Mouse (Mus musculus): Measurements from ENCODE around the gene Ern1. TPM values are rescaled to one million over a fixed set of nuclear protein-coding genes. Genes with fewer than 3 reads are reported as not detected.
"Not testable (repeated sequence)": the region's sequence is repeated elsewhere in the genome, so short reads cannot be mapped to it uniquely, and the experiment has no call there.

The Ern1 gene
- polyA plus RNA-seq, 1 experiment from 2014 or later, result 4.8 TPM

DNA sequence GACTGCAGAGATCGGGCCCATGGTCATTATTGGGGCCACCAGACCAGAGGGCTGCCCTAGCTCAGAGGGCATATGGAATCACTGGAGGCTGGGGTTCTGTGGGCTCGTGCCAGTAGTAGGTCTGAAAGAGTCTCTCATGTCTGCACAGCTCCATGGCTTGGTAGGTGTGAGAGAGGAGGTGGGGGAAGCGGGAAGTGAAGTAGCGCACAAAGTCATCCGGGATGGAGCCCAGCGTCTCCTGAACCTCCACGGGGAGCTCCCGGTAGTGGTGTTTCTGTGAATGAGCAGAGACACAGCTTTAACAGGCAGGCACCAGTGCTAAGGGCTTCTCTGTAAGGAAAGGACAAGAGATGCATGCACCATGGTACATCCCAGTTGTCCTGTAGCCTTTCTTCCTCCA, 89.2 kb downstream of the Ern1 start:
- Histone ChIP-seq H3K4me2 (ENCODE audit: low read length) (no peak overlapping the region), H3K9me3 (replicated peaks; ENCODE audit: control insufficient read depth, low read length, poor library complexity, severe bottlenecking) (no peaks in the 10 kb centered on the region), H3K27ac (ENCODE audit: low read length) (no peak overlapping the region), H3K4me1 (ENCODE audit: control insufficient read depth, insufficient read depth, low read length) (no peaks in the 10 kb centered on the region), H3K9ac (ENCODE audit: low read depth, low read length) (no peak overlapping the region), H3K36me3 (ENCODE audit: control insufficient read depth, insufficient read depth, low read length) (peaks cover 16% of the 10 kb centered on the region), H3K27me3 (ENCODE audit: control insufficient read depth, insufficient read depth, low read depth, low read length) (no peaks in the 10 kb centered on the region), H3K4me3 (ENCODE audit: low read depth, low read length) (no peak overlapping the region)
- 96% methylated on average over 8 of the region's 8 CpGs for WGBS
- ATAC-seq, result no peak

DNA sequence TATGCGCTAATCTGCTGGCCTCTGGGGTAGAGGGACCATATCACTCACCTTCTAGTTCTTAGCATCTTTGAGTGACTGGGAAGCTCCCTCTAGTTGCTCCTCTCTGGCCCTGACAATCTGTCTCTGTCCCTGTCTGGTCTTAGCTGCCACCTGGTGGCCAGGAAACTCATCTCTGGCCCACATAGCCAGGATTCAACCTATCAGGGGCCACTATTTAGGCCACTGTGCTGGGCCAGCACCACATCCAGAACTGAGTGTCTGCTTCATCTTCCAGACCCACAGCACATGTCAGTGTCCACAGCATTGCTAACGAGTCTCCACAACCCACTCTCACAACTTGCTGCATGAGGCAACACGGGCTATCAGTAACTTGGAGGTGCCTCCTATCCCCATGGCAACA, 90.0 kb downstream of the Ern1 start:
- Histone ChIP-seq H3K27ac (ENCODE audit: low read length) (no peak overlapping the region), H3K9ac (ENCODE audit: low read depth, low read length) (no peak overlapping the region), H3K36me3 (ENCODE audit: control insufficient read depth, insufficient read depth, low read length) (peaks cover 14% of the 10 kb centered on the region), H3K27me3 (ENCODE audit: control insufficient read depth, insufficient read depth, low read depth, low read length) (no peaks in the 10 kb centered on the region), H3K4me2 (ENCODE audit: low read length) (no peak overlapping the region), H3K4me3 (ENCODE audit: low read depth, low read length) (no peak overlapping the region), H3K9me3 (replicated peaks; ENCODE audit: control insufficient read depth, low read length, poor library complexity, severe bottlenecking) (no peaks in the 10 kb centered on the region), H3K4me1 (ENCODE audit: control insufficient read depth, insufficient read depth, low read length) (no peaks in the 10 kb centered on the region)
- ATAC-seq, result no peak
- 79% methylated on average over 3 of the region's 3 CpGs for WGBS

DNA sequence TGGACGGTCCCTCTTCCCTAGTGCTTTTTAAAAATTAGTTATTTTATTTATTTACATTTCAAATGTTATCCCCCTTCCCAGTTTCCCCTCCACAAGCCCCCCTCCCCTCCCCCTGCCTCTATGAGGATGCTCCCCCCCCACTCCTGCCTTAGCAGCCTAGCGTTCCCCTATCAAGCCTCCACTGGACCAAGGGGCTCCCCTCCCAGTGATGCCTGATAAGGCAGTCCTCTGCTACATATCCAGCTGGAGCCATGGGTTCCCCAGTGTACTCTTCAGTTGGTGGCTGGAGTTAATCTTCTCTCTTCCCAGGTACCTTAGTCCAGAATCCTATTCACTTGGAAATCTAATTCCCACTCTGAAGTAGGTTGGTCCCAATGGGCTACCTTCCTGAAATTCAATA, 93.6 kb downstream of the Ern1 start:
- ATAC-seq; H3K9ac ChIP-seq (ENCODE audit: low read depth, low read length); H3K4me2 ChIP-seq (ENCODE audit: low read length); H3K4me1 ChIP-seq (ENCODE audit: control insufficient read depth, insufficient read depth, low read length); H3K27ac ChIP-seq (ENCODE audit: low read length); H3K36me3 ChIP-seq (ENCODE audit: control insufficient read depth, insufficient read depth, low read length); H3K27me3 ChIP-seq (ENCODE audit: control insufficient read depth, insufficient read depth, low read depth, low read length); H3K9me3 ChIP-seq (replicated peaks; ENCODE audit: control insufficient read depth, low read length, poor library complexity, severe bottlenecking); H3K4me3 ChIP-seq (ENCODE audit: low read depth, low read length): not testable (repeated sequence)
- 91% methylated on average over 2 of the region's 2 CpGs for WGBS

- H3K27ac ChIP-seq (ENCODE audit: low read length), result no peak overlapping the region
- H3K9me3 ChIP-seq (replicated peaks; ENCODE audit: control insufficient read depth, low read length, poor library complexity, severe bottlenecking), result no peaks in the 10 kb centered on the region
- 64% methylated on average over 4 of the region's 4 CpGs for WGBS
- H3K27me3 ChIP-seq (ENCODE audit: control insufficient read depth, insufficient read depth, low read depth, low read length), result no peaks in the 10 kb centered on the region
- no peak overlapping the region for H3K4me2 ChIP-seq (ENCODE audit: low read length)
- H3K9ac ChIP-seq (ENCODE audit: low read depth, low read length), result no peak overlapping the region
- no peak overlapping the region for H3K4me3 ChIP-seq (ENCODE audit: low read depth, low read length)
- no peak for ATAC-seq
- H3K4me1 ChIP-seq (ENCODE audit: control insufficient read depth, insufficient read depth, low read length), result no peaks in the 10 kb centered on the region
- peaks cover 4% of the 10 kb centered on the region for H3K36me3 ChIP-seq (ENCODE audit: control insufficient read depth, insufficient read depth, low read length)
Observed at GRCm38 (mm10) chr11:106393331-106393616, 94.4 kb downstream of the Ern1 start.

DNA sequence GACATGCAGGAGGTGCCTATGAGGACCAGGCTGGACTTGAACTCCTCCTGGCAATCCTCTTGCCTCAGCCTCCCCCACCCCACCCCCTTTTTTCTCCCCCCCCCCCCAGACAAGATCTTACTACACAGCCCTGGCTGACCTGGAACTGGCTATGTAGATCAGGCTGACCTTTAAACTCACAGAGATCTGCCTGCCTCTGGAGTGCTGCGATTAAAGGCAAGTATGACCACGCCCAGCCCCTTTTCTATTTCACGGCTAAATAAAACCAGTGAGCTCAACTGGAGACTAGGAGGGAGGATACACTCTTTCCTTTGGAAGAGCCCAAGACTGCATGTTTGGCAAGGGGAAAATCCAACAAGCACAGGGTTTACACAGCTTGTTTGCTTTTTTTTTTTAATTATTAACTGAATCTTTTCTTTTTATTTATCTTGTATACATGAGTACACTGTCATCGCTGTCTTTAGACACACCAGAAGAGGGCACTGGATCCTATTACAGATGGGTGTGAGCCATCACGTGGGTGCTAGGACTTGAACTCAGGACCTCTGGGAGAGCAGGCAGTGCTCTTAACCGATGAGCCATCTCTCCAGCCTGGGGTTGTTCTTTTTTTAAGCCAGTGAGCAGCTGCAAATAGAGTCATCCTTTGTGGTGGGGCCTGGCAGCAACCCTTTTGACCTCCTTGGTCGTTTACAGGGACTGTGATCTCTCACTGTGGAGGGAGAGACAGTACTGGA, 94.9 kb downstream of the Ern1 start:
- Histone ChIP-seq H3K27ac (ENCODE audit: low read length) (no peak overlapping the region), H3K4me2 (ENCODE audit: low read length) (no peak overlapping the region), H3K9ac (ENCODE audit: low read depth, low read length) (no peak overlapping the region), H3K4me1 (ENCODE audit: control insufficient read depth, insufficient read depth, low read length) (no peaks in the 10 kb centered on the region), H3K27me3 (ENCODE audit: control insufficient read depth, insufficient read depth, low read depth, low read length) (no peaks in the 10 kb centered on the region), H3K9me3 (replicated peaks; ENCODE audit: control insufficient read depth, low read length, poor library complexity, severe bottlenecking) (no peaks in the 10 kb centered on the region), H3K4me3 (ENCODE audit: low read depth, low read length) (no peak overlapping the region), H3K36me3 (ENCODE audit: control insufficient read depth, insufficient read depth, low read length) (no peaks in the 10 kb centered on the region)
- WGBS, result 76% methylated on average over 7 of the region's 7 CpGs
- no peak for ATAC-seq

DNA sequence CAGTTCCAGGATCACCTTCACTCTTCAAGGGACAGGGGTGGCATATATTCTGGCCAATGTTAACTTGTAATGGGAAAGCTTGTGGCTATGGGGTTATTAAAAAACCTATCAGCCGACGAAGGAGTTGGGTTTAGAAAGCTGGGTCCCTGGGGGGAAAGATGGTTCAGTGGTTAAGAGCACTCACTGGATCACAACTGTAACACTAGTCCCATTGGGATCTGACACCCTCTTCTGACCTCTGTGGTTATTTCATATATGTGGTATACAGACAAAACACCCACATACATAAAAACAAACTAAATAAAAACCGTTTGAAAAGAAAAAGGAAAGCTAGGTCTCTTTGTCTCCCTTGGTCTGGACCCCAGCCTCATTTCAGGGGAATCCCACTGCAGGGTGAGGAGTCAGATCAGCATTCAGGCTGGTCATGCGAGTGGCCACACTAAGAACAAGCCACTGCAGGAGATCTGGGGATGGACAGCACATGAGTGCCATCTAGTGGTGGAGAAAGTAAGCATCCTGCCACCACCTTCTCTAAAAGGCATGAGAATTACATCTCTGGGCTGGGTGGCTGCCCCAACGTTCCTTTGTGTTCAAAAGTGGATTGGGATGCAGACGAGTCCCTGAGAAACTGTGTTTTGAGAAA, 96.0 kb downstream of the Ern1 start:
- Histone ChIP-seq H3K36me3 (ENCODE audit: control insufficient read depth, insufficient read depth, low read length) (no peaks in the 10 kb centered on the region), H3K4me3 (ENCODE audit: low read depth, low read length) (no peak overlapping the region), H3K4me1 (ENCODE audit: control insufficient read depth, insufficient read depth, low read length) (no peaks in the 10 kb centered on the region), H3K27ac (ENCODE audit: low read length) (no peak overlapping the region), H3K9ac (ENCODE audit: low read depth, low read length) (no peak overlapping the region), H3K27me3 (ENCODE audit: control insufficient read depth, insufficient read depth, low read depth, low read length) (no peaks in the 10 kb centered on the region), H3K4me2 (ENCODE audit: low read length) (no peak overlapping the region), H3K9me3 (replicated peaks; ENCODE audit: control insufficient read depth, low read length, poor library complexity, severe bottlenecking) (no peaks in the 10 kb centered on the region)
- ATAC-seq, result peak; percentile 70
- 31% methylated on average over 6 of the region's 6 CpGs for WGBS

DNA sequence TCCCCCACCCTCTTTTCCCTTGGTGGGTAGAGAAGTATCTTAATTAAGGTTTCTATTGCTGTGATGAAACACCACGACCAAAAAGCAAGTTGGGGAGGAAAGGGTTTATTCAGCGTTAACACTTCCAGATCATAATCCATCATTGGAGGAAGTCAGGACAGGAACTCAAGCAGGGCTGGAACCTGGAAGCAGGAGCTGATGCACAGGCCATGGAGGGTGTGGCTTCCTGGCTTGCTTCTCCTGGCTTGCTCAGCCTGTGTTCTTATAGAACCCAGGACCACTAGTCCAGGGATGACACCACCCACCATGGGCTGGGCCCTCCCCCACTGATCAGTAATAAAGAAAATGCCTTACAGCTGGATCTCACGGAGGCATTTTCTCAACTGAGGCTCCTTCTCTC, 96.9 kb downstream of the Ern1 start:
- H3K4me1 ChIP-seq (ENCODE audit: control insufficient read depth, insufficient read depth, low read length), result no peaks in the 10 kb centered on the region
- H3K36me3 ChIP-seq (ENCODE audit: control insufficient read depth, insufficient read depth, low read length), result no peaks in the 10 kb centered on the region
- no peak for ATAC-seq
- no peak overlapping the region for H3K9ac ChIP-seq (ENCODE audit: low read depth, low read length)
- 64% methylated on average over 3 of the region's 3 CpGs for WGBS
- H3K27me3 ChIP-seq (ENCODE audit: control insufficient read depth, insufficient read depth, low read depth, low read length), result no peaks in the 10 kb centered on the region
- H3K4me2 ChIP-seq (ENCODE audit: low read length), result no peak overlapping the region
- no peak overlapping the region for H3K4me3 ChIP-seq (ENCODE audit: low read depth, low read length)
- no peak overlapping the region for H3K27ac ChIP-seq (ENCODE audit: low read length)
- H3K9me3 ChIP-seq (replicated peaks; ENCODE audit: control insufficient read depth, low read length, poor library complexity, severe bottlenecking), result no peaks in the 10 kb centered on the region

GRCm38 (mm10) chr11:106389611-106390010, 98.0 kb downstream of the Ern1 start:
- Histone ChIP-seq H3K9me3 (replicated peaks; ENCODE audit: control insufficient read depth, low read length, poor library complexity, severe bottlenecking) (no peaks in the 10 kb centered on the region), H3K27me3 (ENCODE audit: control insufficient read depth, insufficient read depth, low read depth, low read length) (no peaks in the 10 kb centered on the region), H3K4me2 (ENCODE audit: low read length) (no peak overlapping the region), H3K9ac (ENCODE audit: low read depth, low read length) (no peak overlapping the region), H3K4me1 (ENCODE audit: control insufficient read depth, insufficient read depth, low read length) (no peaks in the 10 kb centered on the region), H3K27ac (ENCODE audit: low read length) (no peak overlapping the region), H3K36me3 (ENCODE audit: control insufficient read depth, insufficient read depth, low read length) (no peaks in the 10 kb centered on the region), H3K4me3 (ENCODE audit: low read depth, low read length) (no peak overlapping the region)
- 38% methylated on average over 3 of the region's 3 CpGs for WGBS
- no peak for ATAC-seq

DNA sequence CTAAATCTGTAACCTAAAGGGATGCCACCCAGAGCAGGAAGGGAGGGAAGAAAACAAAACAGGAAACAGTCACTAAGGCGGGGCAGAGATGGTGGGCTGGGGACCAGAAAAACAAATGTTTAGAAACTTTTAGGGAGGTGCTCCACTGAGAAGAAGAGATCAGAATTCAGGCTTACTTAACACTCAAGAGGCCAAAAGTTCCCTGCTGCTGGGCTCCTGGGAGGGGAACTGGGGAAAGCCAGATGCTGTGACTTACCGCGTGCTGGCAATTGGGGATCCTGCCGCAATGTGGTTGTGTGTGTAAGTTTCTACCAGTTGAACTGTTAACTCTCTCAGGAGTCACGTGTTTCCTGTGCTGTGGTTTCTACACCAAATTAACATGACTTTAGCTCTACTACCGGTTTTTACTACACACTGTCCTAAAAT, 99.8 kb downstream of the Ern1 start, which contains the start of gene Icam2:
Icam2 (minus strand) TSS at position 285 of the 426 bp plus-strand sequence.
- no peak within 1 kb of the TSS for H3K4me3 ChIP-seq (ENCODE audit: low read depth, low read length)
- no peaks in the 10 kb centered on the region for H3K36me3 ChIP-seq (ENCODE audit: control insufficient read depth, insufficient read depth, low read length)
- H3K4me2 ChIP-seq (ENCODE audit: low read length), result no peak within 1 kb of the TSS
- H3K9ac ChIP-seq (ENCODE audit: low read depth, low read length), result no peak within 1 kb of the TSS
- no peaks in the 10 kb centered on the region for H3K9me3 ChIP-seq (replicated peaks; ENCODE audit: control insufficient read depth, low read length, poor library complexity, severe bottlenecking)
- 82% methylated on average over 6 of the region's 6 CpGs for WGBS
- ATAC-seq, result no peak
- H3K27ac ChIP-seq (ENCODE audit: low read length), result no peak within 1 kb of the TSS
- no peaks in the 10 kb centered on the region for H3K27me3 ChIP-seq (ENCODE audit: control insufficient read depth, insufficient read depth, low read depth, low read length)
- H3K4me1 ChIP-seq (ENCODE audit: control insufficient read depth, insufficient read depth, low read length), result no peaks in the 10 kb centered on the region

Data from midbrain, embryonic 16.5 days (tissue).